Mouse (Mus musculus): ENCODE data around the gene Lrp10. TPM values are rescaled to one million over a fixed set of nuclear protein-coding genes. Genes with fewer than 3 reads are reported as not detected.

Gene Lrp10
- polyA plus RNA-seq, 1 experiment from 2014 or later = 47.0 TPM

GRCm38 (mm10) chr14:54496706-54497105, 32.8 kb downstream of the Lrp10 start:
- 88% methylated on average over 14 of the region's 14 CpGs for WGBS
- Histone ChIP-seq H3K36me3 (ENCODE audit: control insufficient read depth, insufficient read depth, low read length) (no peaks in the 10 kb centered on the region), H3K9me3 (ENCODE audit: control insufficient read depth, low read length) (0 out of 2 replicates have a peak, but pooled peaks cover 5% of the 10 kb centered on the region), H3K4me2 (replicated peaks; ENCODE audit: low read depth, low read length) (no peak overlapping the region), H3K27me3 (ENCODE audit: control insufficient read depth, insufficient read depth, low read length) (no peaks in the 10 kb centered on the region), H3K9ac (ENCODE audit: low read depth, low read length) (no peak overlapping the region), H3K4me3 (ENCODE audit: low read length) (no peak overlapping the region), H3K4me1 (ENCODE audit: control insufficient read depth, insufficient read depth, low read length) (no peaks in the 10 kb centered on the region), H3K27ac (ENCODE audit: low read depth, low read length) (no peak overlapping the region)
- ATAC-seq (ENCODE audit: low FRiP score, low TSS enrichment) = no peak

GRCm38 (mm10) chr14:54499330-54499729, 35.4 kb downstream of the Lrp10 start:
- H3K27ac ChIP-seq (ENCODE audit: low read depth, low read length) = no peak overlapping the region
- H3K4me2 ChIP-seq (replicated peaks; ENCODE audit: low read depth, low read length) = no peak overlapping the region
- no peak for ATAC-seq (ENCODE audit: low FRiP score, low TSS enrichment)
- H3K9me3 ChIP-seq (ENCODE audit: control insufficient read depth, low read length) = 0 out of 2 replicates have a peak, but pooled peaks cover 5% of the 10 kb centered on the region
- no peak overlapping the region for H3K9ac ChIP-seq (ENCODE audit: low read depth, low read length)
- no peaks in the 10 kb centered on the region for H3K4me1 ChIP-seq (ENCODE audit: control insufficient read depth, insufficient read depth, low read length)
- H3K27me3 ChIP-seq (ENCODE audit: control insufficient read depth, insufficient read depth, low read length) = no peaks in the 10 kb centered on the region
- no peaks in the 10 kb centered on the region for H3K36me3 ChIP-seq (ENCODE audit: control insufficient read depth, insufficient read depth, low read length)
- no peak overlapping the region for H3K4me3 ChIP-seq (ENCODE audit: low read length)
- WGBS = 83% methylated on average over 2 of the region's 2 CpGs

GRCm38 (mm10) chr14:54501365-54501764, 37.4 kb downstream of the Lrp10 start:
- Histone ChIP-seq H3K9ac (ENCODE audit: low read depth, low read length) (no peak overlapping the region), H3K4me3 (ENCODE audit: low read length) (no peak overlapping the region), H3K27ac (ENCODE audit: low read depth, low read length) (no peak overlapping the region), H3K4me2 (replicated peaks; ENCODE audit: low read depth, low read length) (no peak overlapping the region), H3K27me3 (ENCODE audit: control insufficient read depth, insufficient read depth, low read length) (no peaks in the 10 kb centered on the region), H3K36me3 (ENCODE audit: control insufficient read depth, insufficient read depth, low read length) (peaks cover 8% of the 10 kb centered on the region; the same call in 1 of the 2 replicates), H3K4me1 (ENCODE audit: control insufficient read depth, insufficient read depth, low read length) (no peaks in the 10 kb centered on the region), H3K9me3 (ENCODE audit: control insufficient read depth, low read length) (0 out of 2 replicates have a peak, but pooled peaks cover 5% of the 10 kb centered on the region)
- ATAC-seq (ENCODE audit: low FRiP score, low TSS enrichment) = no peak
- WGBS = 75% methylated on average over 2 of the region's 2 CpGs

GRCm38 (mm10) chr14:54503092-54503491, 39.2 kb downstream of the Lrp10 start:
- Histone ChIP-seq H3K9me3 (ENCODE audit: control insufficient read depth, low read length) (0 out of 2 replicates have a peak, but pooled peaks cover 5% of the 10 kb centered on the region), H3K9ac (ENCODE audit: low read depth, low read length) (no peak overlapping the region), H3K4me2 (replicated peaks; ENCODE audit: low read depth, low read length) (no peak overlapping the region), H3K4me1 (ENCODE audit: control insufficient read depth, insufficient read depth, low read length) (no peaks in the 10 kb centered on the region), H3K36me3 (ENCODE audit: control insufficient read depth, insufficient read depth, low read length) (peaks cover 25% of the 10 kb centered on the region), H3K4me3 (ENCODE audit: low read length) (no peak overlapping the region), H3K27ac (ENCODE audit: low read depth, low read length) (no peak overlapping the region), H3K27me3 (ENCODE audit: control insufficient read depth, insufficient read depth, low read length) (no peaks in the 10 kb centered on the region)
- 88% methylated on average over 2 of the region's 2 CpGs for WGBS
- ATAC-seq (ENCODE audit: low FRiP score, low TSS enrichment) = no peak

DNA sequence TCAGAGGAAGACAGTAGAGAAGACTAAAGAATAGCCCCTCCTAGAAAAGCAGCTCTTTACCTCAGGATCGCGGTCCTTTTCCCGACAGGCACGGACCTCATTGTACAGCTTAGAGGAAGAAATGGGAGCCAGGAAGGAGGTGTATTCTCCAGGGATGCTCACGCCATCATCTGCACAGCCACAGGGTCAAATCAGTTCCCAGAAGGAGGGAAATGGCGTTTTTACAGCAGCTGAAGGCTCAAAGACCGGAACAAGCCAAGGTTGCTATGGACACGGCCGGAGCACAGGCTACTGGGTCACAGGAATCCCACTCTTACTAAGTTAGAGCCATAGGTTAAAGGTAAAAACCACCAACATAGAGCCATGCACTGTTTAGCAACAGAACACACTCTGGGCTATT, 45.8 kb downstream of the Lrp10 start:
- H3K4me3 ChIP-seq (ENCODE audit: low read length) = no peak overlapping the region

DNA sequence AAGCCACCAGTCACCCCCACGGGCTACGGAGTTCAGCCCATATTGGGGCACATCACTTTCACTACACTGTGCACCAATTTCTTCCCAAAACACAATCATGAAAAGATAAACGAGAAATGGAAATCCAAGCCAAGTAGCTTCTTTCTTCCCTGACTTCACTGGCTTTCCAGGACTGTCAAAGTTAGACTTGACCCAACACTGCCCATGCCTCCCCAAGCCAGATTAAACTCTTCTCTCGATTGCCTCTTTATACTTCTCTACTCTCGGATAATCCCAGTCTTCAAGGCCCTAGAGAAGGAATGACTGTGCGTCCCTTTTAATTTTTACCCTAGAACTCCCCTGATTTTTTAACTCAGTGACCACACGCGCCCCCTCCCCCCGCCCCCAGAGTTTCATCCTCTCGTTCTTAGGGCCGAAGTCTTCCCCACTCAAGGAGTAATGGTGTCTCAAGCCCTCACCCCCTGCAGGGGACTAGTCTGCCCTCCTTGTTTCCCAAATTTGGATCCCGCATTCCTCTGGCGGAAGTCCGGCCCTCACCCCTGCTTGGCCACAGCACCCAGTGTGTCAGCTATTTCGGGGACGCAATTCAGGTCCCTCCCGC, 52.9 kb downstream of the Lrp10 start:
- Histone ChIP-seq H3K4me3 (ENCODE audit: low read length) (peak overlapping the region; percentile 59), H3K36me3 (ENCODE audit: control insufficient read depth, insufficient read depth, low read length) (peaks cover 36% of the 10 kb centered on the region), H3K27ac (ENCODE audit: low read depth, low read length) (peak overlapping the region; percentile 6; the same call in 1 of the 2 replicates), H3K4me2 (replicated peaks; ENCODE audit: low read depth, low read length) (peak overlapping the region; percentile 71), H3K4me1 (ENCODE audit: control insufficient read depth, insufficient read depth, low read length) (peaks cover 10% of the 10 kb centered on the region; the same call in 1 of the 2 replicates), H3K9me3 (ENCODE audit: control insufficient read depth, low read length) (peaks cover 6% of the 10 kb centered on the region; the same call in 1 of the 2 replicates), H3K27me3 (ENCODE audit: control insufficient read depth, insufficient read depth, low read length) (no peaks in the 10 kb centered on the region), H3K9ac (ENCODE audit: low read depth, low read length) (peak overlapping the region; percentile 69)
- WGBS = 3% methylated on average over 17 of the region's 17 CpGs
- ATAC-seq (ENCODE audit: low FRiP score, low TSS enrichment) = peak; percentile 68

More for the DNA sequence above, 45.8 kb downstream of the Lrp10 start:
- Histone ChIP-seq H3K27me3 (ENCODE audit: control insufficient read depth, insufficient read depth, low read length) (no peaks in the 10 kb centered on the region), H3K36me3 (ENCODE audit: control insufficient read depth, insufficient read depth, low read length) (peaks cover 91% of the 10 kb centered on the region), H3K4me2 (replicated peaks; ENCODE audit: low read depth, low read length) (no peak overlapping the region), H3K9ac (ENCODE audit: low read depth, low read length) (no peak overlapping the region), H3K4me1 (ENCODE audit: control insufficient read depth, insufficient read depth, low read length) (no peaks in the 10 kb centered on the region), H3K27ac (ENCODE audit: low read depth, low read length) (no peak overlapping the region), H3K9me3 (ENCODE audit: control insufficient read depth, low read length) (peaks cover 6% of the 10 kb centered on the region; the same call in 1 of the 2 replicates)
- WGBS = 88% methylated on average over 9 of the region's 9 CpGs
- no peak for ATAC-seq (ENCODE audit: low FRiP score, low TSS enrichment)

Other genes with a start within 250 kb of the Lrp10 start
- gene Dad1, start 210.0 kb upstream of the Lrp10 start, polyA plus RNA-seq (2014; fragmentation: Nextera tagmentation; extraction: Ambion mirVana) = 431 and 487 TPM in 2 replicates
- 50.3 and 62.5 TPM in 2 replicates for gene Abhd4, start 209.9 kb upstream of the Lrp10 start, polyA plus RNA-seq (2014; fragmentation: Nextera tagmentation; extraction: Ambion mirVana)
- gene Olfr49, start 179.2 kb upstream of the Lrp10 start, polyA plus RNA-seq (2014; fragmentation: Nextera tagmentation; extraction: Ambion mirVana) = not detected in 2 replicates
- 63.1 and 69.7 TPM in 2 replicates for gene Oxa1l, start 103.3 kb upstream of the Lrp10 start, polyA plus RNA-seq (2014; fragmentation: Nextera tagmentation; extraction: Ambion mirVana)
- gene Slc7a7, start 46.4 kb upstream of the Lrp10 start, polyA plus RNA-seq (2014; fragmentation: Nextera tagmentation; extraction: Ambion mirVana) = 6.9 and 9.6 TPM in 2 replicates
- gene Mrpl52, start 37.2 kb upstream of the Lrp10 start, polyA plus RNA-seq (2014; fragmentation: Nextera tagmentation; extraction: Ambion mirVana) = 269 and 360 TPM in 2 replicates
- 101 and 167 TPM in 2 replicates for gene Mmp14, start 32.5 kb upstream of the Lrp10 start, polyA plus RNA-seq (2014; fragmentation: Nextera tagmentation; extraction: Ambion mirVana)
- gene Rem2, start 12.0 kb downstream of the Lrp10 start, polyA plus RNA-seq (2014; fragmentation: Nextera tagmentation; extraction: Ambion mirVana) = 6.1 and 6.9 TPM in 2 replicates
- 87.5 and 108 TPM in 2 replicates for gene Prmt5, start 53.4 kb downstream of the Lrp10 start, polyA plus RNA-seq (2014; fragmentation: Nextera tagmentation; extraction: Ambion mirVana)
- gene Haus4, start 90.5 kb downstream of the Lrp10 start, polyA plus RNA-seq (2014; fragmentation: Nextera tagmentation; extraction: Ambion mirVana) = 56.3 and 60.9 TPM in 2 replicates
- 17.4 and 32.2 TPM in 2 replicates for gene Ajuba, start 113.4 kb downstream of the Lrp10 start, polyA plus RNA-seq (2014; fragmentation: Nextera tagmentation; extraction: Ambion mirVana)
- 5.7 and 7.7 TPM in 2 replicates for gene 4931414P19Rik, start 141.9 kb downstream of the Lrp10 start, polyA plus RNA-seq (2014; fragmentation: Nextera tagmentation; extraction: Ambion mirVana)
- 420 and 456 TPM in 2 replicates for gene Psmb5, start 153.9 kb downstream of the Lrp10 start, polyA plus RNA-seq (2014; fragmentation: Nextera tagmentation; extraction: Ambion mirVana)
- gene Psmb11, start 157.3 kb downstream of the Lrp10 start, polyA plus RNA-seq (2014; fragmentation: Nextera tagmentation; extraction: Ambion mirVana) = not detected in 2 replicates
- gene Gm17606, start 176.8 kb downstream of the Lrp10 start, polyA plus RNA-seq (2014; fragmentation: Nextera tagmentation; extraction: Ambion mirVana) = not detected in 2 replicates
- 5.0 and 5.7 TPM in 2 replicates for gene Cdh24, start 177.2 kb downstream of the Lrp10 start, polyA plus RNA-seq (2014; fragmentation: Nextera tagmentation; extraction: Ambion mirVana)
- gene 1700123O20Rik, start 222.1 kb downstream of the Lrp10 start, polyA plus RNA-seq (2014; fragmentation: Nextera tagmentation; extraction: Ambion mirVana) = 89.8 and 110 TPM in 2 replicates
- gene Acin1, start 222.8 kb downstream of the Lrp10 start, polyA plus RNA-seq (2014; fragmentation: Nextera tagmentation; extraction: Ambion mirVana) = 161 and 169 TPM in 2 replicates
- gene Gm29776, start 234.7 kb downstream of the Lrp10 start, polyA plus RNA-seq (2014; fragmentation: Nextera tagmentation; extraction: Ambion mirVana) = 0.08 and 0.16 TPM in 2 replicates
- not detected in 2 replicates for gene Cebpe, start 248.0 kb downstream of the Lrp10 start, polyA plus RNA-seq (2014; fragmentation: Nextera tagmentation; extraction: Ambion mirVana)